9 mouse cellular contexts compared by ENCODE assay signal in the genomic region with DNA sequence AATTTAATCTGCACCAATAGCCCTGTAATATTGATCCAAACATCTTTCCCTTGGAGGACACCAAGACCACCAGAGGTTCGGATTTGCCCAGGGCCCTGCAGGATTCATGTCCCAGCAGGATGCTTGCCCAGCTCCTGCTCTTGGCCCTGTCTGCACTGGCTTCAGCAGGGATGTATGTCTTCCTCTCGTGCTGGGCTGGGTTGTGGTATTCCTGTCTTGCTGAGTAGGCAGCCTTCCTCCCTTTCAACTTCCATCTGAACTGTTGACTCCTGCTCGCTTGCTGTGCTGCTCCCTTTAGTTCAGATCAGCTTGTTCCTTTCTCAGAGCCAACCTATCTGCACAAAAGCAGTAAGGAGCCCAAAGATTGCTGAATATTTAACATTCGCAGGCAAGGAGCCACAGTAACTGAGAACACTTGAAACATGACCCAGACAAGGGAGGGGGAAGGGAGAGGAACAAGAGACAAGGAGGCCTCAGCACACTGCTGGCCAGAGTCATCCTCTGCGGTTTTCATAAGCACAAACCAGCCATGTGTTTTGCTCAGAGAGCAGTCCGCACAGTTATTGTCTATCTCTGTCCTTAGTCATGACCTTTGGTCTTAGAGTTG.
DNase-seq lines count a peak whose midpoint lies in the region; ATAC-seq lines count a peak whose summit lies in the region.
"Had no signal": no experiment of that assay in that cellular context is flagged by ENCODE, and none has a peak within 500 bp of the region (broad histone marks: within the 10 kb centered on the region; RNA-seq: fewer than 3 reads in every experiment).

No protein-coding gene starts in this region.

- H3K4me2 ChIP-seq in forebrain, embryonic 11.5 days (ENCODE audit: low read depth, low read length, severe bottlenecking), result no peak overlapping the region
- H3K4me2 ChIP-seq: liver, embryonic 13.5 days had no signal

- WGBS in forebrain, embryonic 11.5 days, result 57% methylated on average over 6 of the region's 6 CpGs

- no peak overlapping the region for H3K9ac ChIP-seq in forebrain, embryonic 11.5 days (ENCODE audit: low read length)
- H3K9ac ChIP-seq: liver, embryonic 13.5 days had no signal

- H3K4me3 ChIP-seq in forebrain, embryonic 11.5 days (ENCODE audit: low read depth, low read length), result no peak overlapping the region
- H3K4me3 ChIP-seq: liver, embryonic 13.5 days had no signal

- no peak for ATAC-seq in forebrain, embryonic 11.5 days (replicated peaks; ENCODE audit: low FRiP score)

- no peaks in the 10 kb centered on the region for H3K36me3 ChIP-seq in forebrain, embryonic 11.5 days (ENCODE audit: control insufficient read depth, insufficient read depth, low read length)
- H3K36me3 ChIP-seq: liver, embryonic 13.5 days had no signal

- intact Hi-C loops in left cerebral cortex, postnatal 14 days (cut with DNase I), result no loop called here

- no peaks in the 10 kb centered on the region; the same call in 1 of the 2 replicates for H3K9me3 ChIP-seq in forebrain, embryonic 11.5 days (ENCODE audit: control insufficient read depth, low read length)

- H3K4me1 ChIP-seq in forebrain, embryonic 11.5 days (replicated peaks; ENCODE audit: control insufficient read depth, insufficient read depth, low read length), result 0 out of 2 replicates have a peak, but pooled peaks cover 2% of the 10 kb centered on the region

- H3K27ac ChIP-seq in forebrain, embryonic 11.5 days (ENCODE audit: low read depth, low read length), result no peak overlapping the region
- H3K27ac ChIP-seq: liver, embryonic 13.5 days had no signal

- peak; percentile 14 for DNase-seq in adrenal gland, postnatal 10 days
- no peak for DNase-seq in adrenal gland, postnatal 25 days
- DNase-seq in left cerebral cortex, postnatal 14 days (ENCODE audit: low spot score in 2 of 2), result peak; percentile 19 to 23
- no peak for DNase-seq in left cerebral cortex, adult 9 months (ENCODE audit: low spot score in 2 of 2)
- peak; percentile 25 for DNase-seq in embryo, embryonic 9.5 days (ENCODE audit: extremely low spot score)
- peak; percentile 3 to 50 for DNase-seq in kidney, postnatal 25 days
- no peak for DNase-seq in forebrain, embryonic 11.5 days (ENCODE audit: low spot score)
- no peak for DNase-seq in thymus, postnatal 36 days
- DNase-seq: liver, embryonic 13.5 days had no signal

- H3K27me3 ChIP-seq in forebrain, embryonic 11.5 days (ENCODE audit: control insufficient read depth, insufficient read depth, low read length), result no peaks in the 10 kb centered on the region
- H3K27me3 ChIP-seq: liver, embryonic 13.5 days had no signal

Comparison
In these comparisons a context has a peak if more than half of its experiments do, and no peak if none do; other contexts are left out.
1. DNase-seq: peak in adrenal gland, postnatal 10 days (single experiment), left cerebral cortex, postnatal 14 days (2 of 2), embryo, embryonic 9.5 days (single experiment) and kidney, postnatal 25 days (2 of 2); none in adrenal gland, postnatal 25 days (single experiment), left cerebral cortex, adult 9 months (0 of 2), forebrain, embryonic 11.5 days (single experiment) and thymus, postnatal 36 days (0 of 2).